Mouse (Mus musculus) CD4-positive, CD25-positive, alpha-beta regulatory T cell, adult 2 months (primary cell): Measurements from ENCODE around the gene Nkapd1.

Experiments
- DNase-seq: peaks from one replicate; pipeline ENCODE4 v3.0.0-alpha.2; 2012; ENCODE audit warnings: low read depth, low spot score

Nkapd1 gene

GRCm38 (mm10) chr9:50602055-50602845, 15.0 kb downstream of the Nkapd1 start:
- DNase-seq, result no peak

DNA sequence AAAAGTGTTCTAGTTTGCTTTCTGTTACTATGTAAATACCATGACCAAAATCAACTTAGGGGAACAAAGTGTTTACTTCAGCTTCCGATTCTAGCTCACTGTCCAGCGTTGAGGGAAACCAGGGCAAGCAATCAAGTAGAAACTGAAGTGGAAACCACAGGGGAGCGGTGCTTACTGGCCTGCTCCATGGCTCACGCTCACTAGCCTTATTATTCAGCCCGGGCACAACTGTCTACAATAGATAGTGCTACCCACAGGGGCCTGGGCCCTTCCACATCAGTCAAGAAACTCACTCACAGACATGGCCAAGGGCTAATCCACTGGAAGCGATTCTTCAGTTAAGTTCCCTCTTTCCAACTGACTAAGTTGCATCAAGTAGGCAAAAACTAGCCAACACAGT, 15.7 kb downstream of the Nkapd1 start:
- DNase-seq, result no peak

DNA sequence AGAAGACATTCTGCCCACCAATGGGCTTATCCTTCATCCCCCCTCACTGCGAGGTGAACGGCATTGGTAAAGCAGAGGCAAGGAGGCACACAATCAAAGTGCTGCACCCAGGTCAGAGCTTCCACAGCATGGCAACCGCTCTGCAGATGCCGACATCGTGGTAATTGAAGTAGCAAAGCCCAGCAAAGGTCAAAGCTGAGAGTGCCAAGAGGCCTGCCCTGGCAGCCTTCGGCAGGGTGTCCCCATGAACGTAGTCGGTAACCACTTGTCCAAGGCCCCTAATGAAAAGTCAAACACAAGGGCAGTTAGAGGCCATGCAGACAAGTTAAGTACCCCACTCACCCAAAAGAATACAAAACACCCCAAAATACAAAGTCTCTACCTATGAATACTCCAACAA, 20.3 kb downstream of the Nkapd1 start:
- no peak for DNase-seq

DNA sequence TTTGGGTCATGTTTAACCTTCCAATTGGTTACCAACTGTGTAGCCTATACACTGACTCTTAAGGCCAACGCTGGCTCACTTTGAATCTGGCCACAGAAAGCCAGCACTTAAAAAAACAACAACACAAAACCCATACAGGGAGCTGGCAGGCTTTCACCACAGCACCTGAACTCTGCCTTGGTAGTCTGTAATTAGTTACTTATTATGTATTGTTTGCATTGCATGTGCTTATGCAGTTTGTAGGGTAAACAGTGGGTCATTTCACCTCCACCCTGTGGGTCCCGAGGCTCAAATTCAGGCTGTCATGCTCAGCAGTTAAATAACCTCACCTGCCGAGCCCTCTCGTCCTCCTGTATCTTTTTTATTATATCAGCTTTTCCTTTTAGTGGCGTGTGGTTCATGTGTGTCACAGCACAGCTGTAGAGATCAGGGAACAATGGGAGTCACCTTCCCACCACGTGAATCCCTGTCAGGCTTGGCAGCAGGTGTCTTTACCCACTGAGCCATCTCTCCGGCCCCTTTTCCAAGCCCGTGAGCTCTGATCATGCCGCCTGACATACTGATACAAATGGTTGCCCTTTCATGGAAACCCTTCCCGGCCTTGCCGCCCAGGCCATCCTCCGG, 22.4 kb downstream of the Nkapd1 start:
- DNase-seq, result no peak

DNA sequence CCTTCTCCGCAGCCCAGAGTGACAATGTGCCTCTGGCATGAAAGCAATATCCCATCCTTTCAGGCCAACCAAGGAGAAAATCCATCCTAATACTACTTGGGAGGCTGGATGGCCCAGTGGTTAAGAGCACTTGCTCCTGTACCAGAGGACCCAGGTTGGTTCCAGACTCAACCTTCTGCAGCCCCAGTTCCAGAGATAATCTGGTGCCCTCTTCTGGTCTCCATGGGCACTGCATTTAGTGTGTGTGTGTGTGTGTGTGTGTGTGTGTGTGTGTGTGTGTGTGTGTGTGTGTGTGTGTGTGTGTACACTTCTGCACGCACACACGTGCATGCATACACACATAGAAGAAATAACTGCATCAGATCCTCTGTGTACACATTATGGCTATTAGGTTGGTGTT, 23.7 kb downstream of the Nkapd1 start:
- DNase-seq, result peak; percentile 73

DNA sequence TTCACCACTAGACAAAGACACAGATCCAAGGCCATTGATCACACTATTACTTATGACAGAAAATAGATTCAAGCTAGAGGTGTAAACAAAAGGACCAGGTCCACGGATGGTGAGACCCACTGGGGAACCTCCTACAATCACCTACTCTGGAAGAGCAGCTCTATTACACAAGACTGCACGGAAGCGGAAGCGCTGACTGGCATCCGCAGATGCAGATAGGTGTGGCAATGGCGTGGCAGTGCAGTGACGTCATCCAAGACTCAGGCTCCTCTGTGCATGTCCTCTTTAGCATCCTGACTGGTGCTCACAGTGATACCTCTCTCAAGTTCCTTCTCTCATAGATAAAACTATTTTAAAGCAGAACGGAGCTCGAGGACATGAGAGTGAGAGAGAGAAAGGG, 24.3 kb downstream of the Nkapd1 start:
- no peak for DNase-seq

- peak; percentile 24 for DNase-seq
These were observed 26.3 kb downstream of the Nkapd1 start for GRCm38 (mm10) chr9:50590856-50591518.

DNA sequence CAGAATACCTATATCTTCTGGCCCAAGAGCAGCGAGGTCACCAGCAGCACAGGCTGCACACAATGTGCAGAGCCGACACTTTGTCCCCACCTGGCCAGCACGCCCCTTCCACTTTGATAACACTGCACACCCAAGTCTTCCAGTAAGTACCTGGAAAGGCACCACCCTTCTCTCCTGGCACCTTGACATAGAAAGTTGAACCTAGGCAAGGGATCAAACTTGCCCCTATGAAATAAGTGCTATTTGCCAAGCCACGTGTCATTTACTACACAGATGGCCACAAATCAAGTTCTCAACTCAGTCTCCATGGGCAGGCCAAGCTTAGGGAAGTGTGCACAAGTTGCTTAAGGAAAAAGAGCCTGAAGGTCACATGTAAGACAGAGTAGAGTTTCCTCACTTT, 30.3 kb downstream of the Nkapd1 start:
- DNase-seq, result no peak

DNA sequence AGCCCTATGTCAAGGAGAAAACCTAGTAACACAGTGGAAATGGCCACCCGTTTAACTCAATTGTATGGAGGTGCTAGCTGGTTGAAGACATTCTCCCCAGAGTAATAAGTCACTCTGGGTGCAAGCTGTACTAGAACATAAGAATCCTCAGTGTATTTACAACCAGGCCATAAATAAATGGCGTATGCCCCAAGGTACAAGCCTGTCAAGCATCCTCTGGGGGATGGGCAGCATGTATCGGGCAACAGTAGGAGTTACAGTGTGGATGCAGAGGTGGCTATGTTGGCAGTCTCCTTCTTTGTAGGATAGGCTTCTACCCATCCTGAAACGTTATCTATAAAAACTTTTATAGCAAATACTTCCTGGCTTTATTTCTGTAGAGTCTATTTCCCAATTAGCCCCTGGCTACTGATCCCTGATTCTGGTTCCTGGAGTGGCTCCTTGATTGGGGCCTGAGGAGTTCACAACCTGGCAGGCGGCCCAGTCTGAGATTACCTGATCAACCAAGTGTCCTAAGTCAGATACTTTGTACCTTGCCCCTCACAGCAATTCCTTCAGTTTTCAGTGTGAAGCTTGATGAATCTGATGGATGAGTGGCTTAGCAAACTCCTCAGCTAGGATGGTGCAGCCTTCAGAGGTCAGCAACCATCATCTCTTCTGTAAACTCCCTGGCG, 32.0 kb downstream of the Nkapd1 start:
- no peak for DNase-seq

DNA sequence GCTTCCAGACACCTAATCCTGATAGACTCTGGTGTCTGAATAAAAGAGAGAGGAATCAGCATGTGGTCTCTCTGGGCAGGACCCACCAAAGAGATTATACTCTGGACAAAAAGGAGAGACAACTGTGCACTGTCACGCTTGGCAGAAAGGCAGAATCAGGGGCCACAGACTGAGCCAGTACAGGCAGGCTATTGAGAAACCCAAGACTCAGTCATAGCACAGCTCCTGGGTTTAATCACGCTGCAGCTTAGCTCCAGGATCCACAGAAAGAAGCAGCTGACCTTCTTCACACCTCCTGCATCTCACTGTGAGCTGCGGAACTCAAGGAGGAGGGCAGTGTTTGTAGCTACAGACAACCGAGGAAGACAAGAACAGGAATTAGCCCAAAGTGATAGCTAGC, 36.9 kb downstream of the Nkapd1 start:
- DNase-seq, result no peak

GRCm38 (mm10) chr9:50569599-50570525, 47.4 kb downstream of the Nkapd1 start:
- DNase-seq, result no peak

- DNase-seq, result no peak
These were observed 49.4 kb downstream of the Nkapd1 start for GRCm38 (mm10) chr9:50567881-50568280.

DNA sequence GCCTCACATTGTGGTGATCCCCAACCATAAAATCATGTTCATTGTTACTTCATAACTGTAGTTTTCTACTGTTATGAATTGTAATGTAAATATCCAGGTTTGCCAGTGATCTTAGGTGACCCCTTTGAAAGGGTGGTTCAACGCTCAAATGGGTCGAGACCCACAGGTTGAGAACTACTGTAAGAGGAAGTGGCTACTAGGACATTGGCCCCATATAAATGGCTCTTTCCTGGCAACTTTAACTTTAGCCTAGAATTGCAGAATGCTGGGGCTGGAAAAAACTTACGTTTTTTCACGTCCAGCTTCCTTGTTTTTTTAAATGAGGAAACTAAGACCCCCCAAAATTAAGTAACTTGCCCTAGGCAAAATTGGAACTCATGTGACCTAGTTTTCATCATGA, 49.9 kb downstream of the Nkapd1 start:
- no peak for DNase-seq

DNA sequence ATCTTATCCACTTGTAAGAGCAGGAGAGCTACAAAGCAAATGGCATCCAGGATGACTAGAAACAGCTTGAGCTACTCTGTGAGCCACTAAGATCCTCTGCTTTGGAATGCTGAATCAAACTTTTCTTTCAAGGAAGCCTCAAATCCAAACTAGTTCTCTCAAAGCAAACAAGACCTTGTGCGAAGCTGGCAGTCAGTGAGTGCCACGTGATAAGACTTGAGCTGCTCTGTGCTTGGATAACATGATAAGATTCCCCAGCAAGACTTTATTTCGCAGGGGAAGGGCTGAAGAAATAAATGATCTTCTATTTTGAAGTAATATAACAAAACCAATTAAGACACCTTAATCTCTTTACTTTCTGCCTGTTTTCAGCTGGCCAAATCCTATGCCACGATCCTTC, 51.3 kb downstream of the Nkapd1 start:
- no peak for DNase-seq

- no peak for DNase-seq
These were observed 52.1 kb downstream of the Nkapd1 start for GRCm38 (mm10) chr9:50565173-50565572.

- no peak for DNase-seq
These were observed 55.3 kb downstream of the Nkapd1 start for GRCm38 (mm10) chr9:50561918-50562360.

- DNase-seq, result no peak
These were observed 55.9 kb downstream of the Nkapd1 start, which contains the start of gene Tex12 for GRCm38 (mm10) chr9:50561145-50561917. TSS of gene Tex12 (minus strand) at chr9:50561325.
